ENCODE assay signal across 21 mouse cellular contexts in genomic region chr13:30396431-30396830, GRCm38 (mm10).
DNase-seq lines count a peak whose midpoint lies in the region.
"Had no signal": no experiment of that assay in that cellular context is flagged by ENCODE, and none has a peak within 500 bp of the region (broad histone marks: within the 10 kb centered on the region; RNA-seq: fewer than 3 reads in every experiment).

No protein-coding gene starts in this region.

- no peaks in the 10 kb centered on the region for H3K36me3 ChIP-seq in heart, embryonic 10.5 days
- H3K36me3 ChIP-seq: forebrain, embryonic 12.5 days; G1E; hindbrain, embryonic 10.5 days; limb, embryonic 12.5 days; midbrain, embryonic 10.5 days; neural tube, embryonic 12.5 days; stomach, embryonic 15.5 days had no signal

- H3K4me3 ChIP-seq in heart, embryonic 10.5 days = no peak overlapping the region
- H3K4me3 ChIP-seq: forebrain, embryonic 12.5 days; hindbrain, embryonic 10.5 days; left cerebral cortex, adult 2 months; limb, embryonic 12.5 days; midbrain, embryonic 10.5 days; neural tube, embryonic 12.5 days; stomach, embryonic 15.5 days had no signal

- intact Hi-C loops in heart, postnatal 10 days (cut with DNase I) = no loop called here

- H3K27ac ChIP-seq in heart, embryonic 10.5 days = no peak overlapping the region
- H3K27ac ChIP-seq: forebrain, embryonic 12.5 days; hindbrain, embryonic 10.5 days; left cerebral cortex, adult 2 months; liver, embryonic 14.5 days; midbrain, embryonic 10.5 days; neural tube, embryonic 12.5 days; stomach, embryonic 15.5 days had no signal

- H3K9me3 ChIP-seq in heart, embryonic 10.5 days = no peaks in the 10 kb centered on the region; the same call in 1 of the 2 replicates
- H3K9me3 ChIP-seq: G1E; neural tube, embryonic 12.5 days; stomach, embryonic 15.5 days had no signal

- no peaks in the 10 kb centered on the region for H3K4me1 ChIP-seq in heart, embryonic 10.5 days
- H3K4me1 ChIP-seq: forebrain, embryonic 12.5 days; hindbrain, embryonic 10.5 days; neural tube, embryonic 12.5 days; stomach, embryonic 15.5 days had no signal

- H3K27me3 ChIP-seq in heart, embryonic 10.5 days (ENCODE audit: insufficient read depth, poor library complexity, severe bottlenecking) = no peaks in the 10 kb centered on the region
- H3K27me3 ChIP-seq: forebrain, embryonic 12.5 days; limb, embryonic 12.5 days; neural tube, embryonic 12.5 days; stomach, embryonic 15.5 days had no signal

- peak; percentile 9 for DNase-seq in gastrocnemius, adult 18-20 months (ENCODE audit: low spot score)
- DNase-seq in gastrocnemius, adult 8-10 months (ENCODE audit: low spot score in 2 of 2) = no peak
- DNase-seq in heart, postnatal 10 days = peak; percentile 3 to 15
- no peak for DNase-seq in heart, embryonic 10.5 days (ENCODE audit: low spot score)
- peak; percentile 58 for DNase-seq in adipocyte (ENCODE audit: low spot score)
- DNase-seq in kidney, postnatal 14 days = peak; percentile 59
- no peak for DNase-seq in retina, postnatal 1 day
- DNase-seq in layer of hippocampus, postnatal 25 days (ENCODE audit: extremely low spot score in 1 of 2, low spot score in 1 of 2) = no peak
- DNase-seq: cerebellum, adult 11 months; cerebellum, postnatal 25 days; gastrocnemius, postnatal 36 days; thymus, adult 2 months had no signal

- 76% methylated on average over 3 of the region's 3 CpGs for WGBS in heart, embryonic 10.5 days

Comparison
In these comparisons a context has a peak if more than half of its experiments do, and no peak if none do; other contexts are left out.
1. DNase-seq: peak in gastrocnemius, adult 18-20 months (single experiment), heart, postnatal 10 days (2 of 2), adipocyte (single experiment) and kidney, postnatal 14 days (single experiment); none in gastrocnemius, adult 8-10 months (0 of 2), heart, embryonic 10.5 days (single experiment), retina, postnatal 1 day (single experiment) and layer of hippocampus, postnatal 25 days (0 of 2).